Mouse (Mus musculus) stomach, postnatal 0 days (tissue): ENCODE results near the gene Atp2b1.

Experiments used
- CTCF ChIP-seq: IDR thresholded peaks from 2 replicates; pipeline ENCODE4 v1.5.1; 2016; ENCODE audit warnings: antibody characterized with exemption, low read depth, mild to moderate bottlenecking, moderate library complexity
- EP300 ChIP-seq: optimal IDR thresholded peaks from 2 replicates; pipeline ENCODE3; 2016; ENCODE audit warnings: antibody characterized with exemption

DNA sequence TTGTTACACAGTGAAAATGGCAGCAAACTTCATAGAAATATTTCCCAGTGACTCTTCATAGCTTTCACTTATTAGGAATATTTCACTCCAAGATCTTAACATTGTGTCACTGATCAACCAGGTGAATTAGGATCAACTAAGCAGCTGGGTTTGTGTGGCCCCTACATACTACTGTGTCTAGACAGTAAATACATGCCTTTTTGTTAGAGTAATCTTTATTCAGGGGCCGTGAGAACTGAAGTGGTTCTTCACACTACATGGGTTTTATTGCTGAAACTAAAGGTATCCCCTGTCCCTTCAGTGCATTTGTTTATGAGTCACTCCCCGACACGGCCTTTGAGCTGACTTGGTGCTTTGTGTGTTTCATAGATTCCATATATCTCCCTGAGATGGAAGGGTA lies 56.7 kb downstream of the Atp2b1 start:
- no peak for TF ChIP-seq CTCF
- TF ChIP-seq EP300: no peak
